In the genomic region with DNA sequence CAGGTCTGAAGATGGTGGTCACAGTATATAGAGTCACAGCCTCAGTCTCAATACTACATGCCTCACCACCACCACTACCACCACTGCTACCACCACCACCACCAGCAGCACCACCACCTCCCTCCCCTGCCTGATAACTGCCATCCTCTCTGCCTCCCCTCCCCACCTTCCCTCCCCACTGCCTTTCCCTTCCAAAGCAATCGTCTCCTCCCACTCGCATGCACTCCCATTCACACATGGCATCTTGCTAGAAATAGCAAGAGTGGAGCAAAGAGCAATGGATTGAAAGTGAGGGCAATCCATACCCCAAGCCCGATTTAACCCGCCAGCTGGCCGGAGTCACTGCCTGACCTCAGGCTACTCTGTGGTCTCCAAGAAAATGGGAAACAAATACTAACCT, we compare ENCODE assay signal across 15 mouse cellular contexts. TPM values are rescaled to one million over a fixed set of nuclear protein-coding genes. Genes with fewer than 3 reads are reported as not detected.
DNase-seq lines count a peak whose midpoint lies in the region; ATAC-seq and TF ChIP-seq lines count a peak whose summit lies in the region.
"Had no signal": no experiment of that assay in that cellular context is flagged by ENCODE, and none has a peak within 500 bp of the region (broad histone marks: within the 10 kb centered on the region; RNA-seq: fewer than 3 reads in every experiment).

No protein-coding gene starts in this region.

- no peak for ATAC-seq in heart, embryonic 12.5 days (ENCODE audit: insufficient number of reproducible peaks, low FRiP score)
- ATAC-seq in hindbrain, embryonic 12.5 days (ENCODE audit: low FRiP score) = no peak
- no peak for ATAC-seq in midbrain, embryonic 15.5 days (replicated peaks)
- no peak for ATAC-seq in stomach, postnatal 0 days (ENCODE audit: low FRiP score, low TSS enrichment)

- 35% methylated on average over 5 of the region's 5 CpGs for WGBS in heart, embryonic 12.5 days
- 35% methylated on average over 5 of the region's 5 CpGs for WGBS in heart, adult 2 months
- 48% methylated on average over 5 of the region's 5 CpGs for WGBS in embryonic facial prominence, embryonic 10.5 days
- WGBS in hindbrain, embryonic 12.5 days = 37% methylated on average over 5 of the region's 5 CpGs
- WGBS in midbrain, embryonic 15.5 days = 49% methylated on average over 5 of the region's 5 CpGs
- WGBS in stomach, postnatal 0 days = 38% methylated on average over 5 of the region's 5 CpGs

- peak overlapping the region; percentile 89; the same call in 1 of the 2 replicates for H3K4me2 ChIP-seq in heart, embryonic 12.5 days
- H3K4me2 ChIP-seq in hindbrain, embryonic 12.5 days (replicated peaks) = peak overlapping the region; percentile 89
- peak overlapping the region; percentile 73 for H3K4me2 ChIP-seq in midbrain, embryonic 15.5 days
- no peak overlapping the region for H3K4me2 ChIP-seq in stomach, postnatal 0 days (replicated peaks; ENCODE audit: low read depth)
- H3K4me2 ChIP-seq: limb, embryonic 15.5 days had no signal

- H3K9me3 ChIP-seq in heart, embryonic 12.5 days (replicated peaks) = no peaks in the 10 kb centered on the region
- no peaks in the 10 kb centered on the region for H3K9me3 ChIP-seq in embryonic facial prominence, embryonic 10.5 days
- H3K9me3 ChIP-seq in hindbrain, embryonic 12.5 days (replicated peaks) = no peaks in the 10 kb centered on the region
- H3K9me3 ChIP-seq in midbrain, embryonic 15.5 days = no peaks in the 10 kb centered on the region
- no peaks in the 10 kb centered on the region for H3K9me3 ChIP-seq in stomach, postnatal 0 days (ENCODE audit: control insufficient read depth, low read length)
- H3K9me3 ChIP-seq: limb, embryonic 15.5 days had no signal

- peak overlapping the region; percentile 71; the same call in 1 of the 2 replicates for H3K27ac ChIP-seq in heart, embryonic 12.5 days (ENCODE audit: poor library complexity, severe bottlenecking)
- no peak overlapping the region for H3K27ac ChIP-seq in heart, adult 2 months
- no peak overlapping the region for H3K27ac ChIP-seq in embryonic facial prominence, embryonic 10.5 days (replicated peaks)
- H3K27ac ChIP-seq in hindbrain, embryonic 12.5 days = no peak overlapping the region
- H3K27ac ChIP-seq in midbrain, embryonic 15.5 days = no peak overlapping the region
- H3K27ac ChIP-seq in stomach, postnatal 0 days (replicated peaks) = no peak overlapping the region
- H3K27ac ChIP-seq: kidney, postnatal 0 days; limb, embryonic 15.5 days had no signal

- H3K4me3 ChIP-seq in heart, embryonic 12.5 days = no peak overlapping the region
- H3K4me3 ChIP-seq in heart, adult 2 months = no peak overlapping the region
- H3K4me3 ChIP-seq in embryonic facial prominence, embryonic 10.5 days = peak overlapping the region; percentile 68; the same call in 1 of the 2 replicates
- peak overlapping the region; percentile 78 for H3K4me3 ChIP-seq in hindbrain, embryonic 12.5 days
- H3K4me3 ChIP-seq in midbrain, embryonic 15.5 days = peak overlapping the region; percentile 56
- H3K4me3 ChIP-seq in stomach, postnatal 0 days (ENCODE audit: low read depth, low read length) = no peak overlapping the region
- H3K4me3 ChIP-seq: limb, embryonic 15.5 days had no signal

- no peak for TF ChIP-seq CTCF in heart, adult 2 months (IDR thresholded peaks at IDR 0.05)
- TF ChIP-seq CTCF in stomach, postnatal 0 days (IDR thresholded peaks at IDR 0.05; ENCODE audit: low read depth) = no peak

- H3K9ac ChIP-seq in heart, embryonic 12.5 days = 0 out of 2 replicates have a peak overlapping the region, but pooled peaks have one; percentile 5
- H3K9ac ChIP-seq in heart, adult 2 months (ENCODE audit: low read depth, low read length) = no peak overlapping the region
- peak overlapping the region; percentile 81; the same call in 1 of the 2 replicates for H3K9ac ChIP-seq in hindbrain, embryonic 12.5 days
- H3K9ac ChIP-seq in midbrain, embryonic 15.5 days = no peak overlapping the region
- H3K9ac ChIP-seq in stomach, postnatal 0 days (ENCODE audit: low read length) = no peak overlapping the region
- H3K9ac ChIP-seq: limb, embryonic 15.5 days had no signal

- peaks cover 41% of the 10 kb centered on the region for H3K4me1 ChIP-seq in heart, embryonic 12.5 days (replicated peaks)
- H3K4me1 ChIP-seq in heart, adult 2 months (ENCODE audit: control insufficient read depth, insufficient read depth, low read length) = peaks cover 2% of the 10 kb centered on the region; the same call in 1 of the 2 replicates
- H3K4me1 ChIP-seq in embryonic facial prominence, embryonic 10.5 days = peaks cover 47% of the 10 kb centered on the region
- peaks cover 47% of the 10 kb centered on the region for H3K4me1 ChIP-seq in hindbrain, embryonic 12.5 days
- H3K4me1 ChIP-seq in midbrain, embryonic 15.5 days = peaks cover 41% of the 10 kb centered on the region
- H3K4me1 ChIP-seq in stomach, postnatal 0 days (replicated peaks; ENCODE audit: control insufficient read depth, insufficient read depth) = no peaks in the 10 kb centered on the region

- H3K79me2 ChIP-seq in heart, adult 2 months (replicated peaks; ENCODE audit: control insufficient read depth, insufficient read depth, low read length) = no peaks in the 10 kb centered on the region

- intact Hi-C loops in heart, adult 2 months (cut with DNase I) = no loop called here

- TF ChIP-seq POLR2A in heart, adult 2 months (IDR thresholded peaks at IDR 0.05; ENCODE audit: insufficient read depth, low read depth, low read length) = no peak

- H3K27me3 ChIP-seq in heart, embryonic 12.5 days (replicated peaks) = peaks cover 51% of the 10 kb centered on the region
- H3K27me3 ChIP-seq in heart, adult 2 months (ENCODE audit: control insufficient read depth, insufficient read depth, low read length) = peaks cover 10% of the 10 kb centered on the region
- peaks cover 76% of the 10 kb centered on the region for H3K27me3 ChIP-seq in embryonic facial prominence, embryonic 10.5 days (replicated peaks; ENCODE audit: low read depth, poor library complexity, severe bottlenecking)
- H3K27me3 ChIP-seq in hindbrain, embryonic 12.5 days = peaks cover 28% of the 10 kb centered on the region
- no peaks in the 10 kb centered on the region for H3K27me3 ChIP-seq in midbrain, embryonic 15.5 days (replicated peaks)
- peaks cover 12% of the 10 kb centered on the region for H3K27me3 ChIP-seq in stomach, postnatal 0 days (ENCODE audit: control insufficient read depth, insufficient read depth, low read length)

- no peak for TF ChIP-seq EP300 in heart, adult 2 months (IDR thresholded peaks at IDR 0.05; ENCODE audit: insufficient read depth, low read depth, low read length)
- TF ChIP-seq EP300 in stomach, postnatal 0 days (optimal IDR thresholded peaks at IDR 0.05) = no peak

- no peak for DNase-seq in heart, adult 2 months
- no peak for DNase-seq in embryonic facial prominence, embryonic 10.5 days (ENCODE audit: low spot score)
- no peak for DNase-seq in yolk sac, embryonic 10.5 days (ENCODE audit: low spot score)
- no peak for DNase-seq in kidney, adult 18-20 months
- DNase-seq in stomach, postnatal 0 days (ENCODE audit: low spot score) = no peak
- DNase-seq: adrenal gland, adult 2 months; spleen, adult 18-20 months had no signal

- H3K36me3 ChIP-seq in heart, embryonic 12.5 days = no peaks in the 10 kb centered on the region
- H3K36me3 ChIP-seq in heart, adult 2 months (ENCODE audit: control insufficient read depth, insufficient read depth, low read length) = no peaks in the 10 kb centered on the region
- H3K36me3 ChIP-seq in embryonic facial prominence, embryonic 10.5 days (replicated peaks) = no peaks in the 10 kb centered on the region
- H3K36me3 ChIP-seq in hindbrain, embryonic 12.5 days = no peaks in the 10 kb centered on the region
- no peaks in the 10 kb centered on the region for H3K36me3 ChIP-seq in midbrain, embryonic 15.5 days (replicated peaks)
- H3K36me3 ChIP-seq in stomach, postnatal 0 days (ENCODE audit: control insufficient read depth, insufficient read depth, low read length) = no peaks in the 10 kb centered on the region
- H3K36me3 ChIP-seq: limb, embryonic 15.5 days had no signal

RNA-seq across cellular contexts. Expression of a gene that starts 3.7 kb away (rescaled TPM):
- polyA plus RNA-seq in heart, embryonic 12.5 days (2016; fragmentation: Nextera tagmentation; extraction: Ambion mirVana) = 0.79 and 0.96 TPM in 2 replicates
- not detected for total RNA-seq in heart, adult 2 months (2021)
- 0.06 TPM in 1 of 2 replicates, not detected in the other for polyA plus RNA-seq in heart, adult 2 months (2012; rRNA removed)
- 3.9 and 7.9 TPM in 2 replicates for polyA plus RNA-seq in embryonic facial prominence, embryonic 10.5 days (2016; fragmentation: Nextera tagmentation; extraction: Ambion mirVana)
- 38.0 and 39.9 TPM in 2 replicates for polyA plus RNA-seq in hindbrain, embryonic 12.5 days (2016; fragmentation: Nextera tagmentation; extraction: Ambion mirVana)
- 28.3 and 30.7 TPM in 2 replicates for polyA plus RNA-seq in midbrain, embryonic 15.5 days (2015; fragmentation: Nextera tagmentation; extraction: Ambion mirVana)
- 0.12 TPM in 1 of 2 replicates, not detected in the other for polyA plus RNA-seq in stomach, postnatal 0 days (2015; fragmentation: Nextera tagmentation; extraction: Ambion mirVana)
- total RNA-seq: adrenal gland, adult 2 months; heart, adult 8-10 months; monocyte, adult 5-6 weeks had no signal
- polyA plus RNA-seq: adrenal gland, adult 2 months; kidney, postnatal 0 days; lung, embryonic 16.5 days had no signal

Comparison
In these comparisons a context has a peak if more than half of its experiments do, and no peak if none do; other contexts are left out.
1. H3K9ac ChIP-seq: peak in heart, embryonic 12.5 days (single experiment) and hindbrain, embryonic 12.5 days (single experiment); none in heart, adult 2 months (single experiment), midbrain, embryonic 15.5 days (single experiment) and stomach, postnatal 0 days (single experiment).
2. H3K4me3 ChIP-seq: peak in embryonic facial prominence, embryonic 10.5 days (single experiment), hindbrain, embryonic 12.5 days (single experiment) and midbrain, embryonic 15.5 days (single experiment); none in heart, embryonic 12.5 days (single experiment), heart, adult 2 months (single experiment) and stomach, postnatal 0 days (single experiment).